Mouse (Mus musculus) lung, postnatal 36 days (tissue): ENCODE data around the gene Gstm2.
"Not testable (repeated sequence)": the region's sequence is repeated elsewhere in the genome, so short reads cannot be mapped to it uniquely, and the experiment has no call there.

Experiments used
- DNase-seq: peaks from one replicate; pipeline ENCODE4 v3.0.0; 2022; ENCODE audit warnings: mixed read lengths

The Gstm2 gene

GRCm38 (mm10) chr3:107986041-107986562 lies at the start of gene Gstm2:
Gene Gstm2 (minus strand): TSS chr3:107986453.
- peak; percentile 90 for DNase-seq

- DNase-seq: peak; percentile 42
These were observed 46.9 kb upstream of the Gstm2 start for GRCm38 (mm10) chr3:108033156-108033555.

- DNase-seq: peak; percentile 69
These were observed 45.9 kb upstream of the Gstm2 start for GRCm38 (mm10) chr3:108032113-108032512.

- no peak for DNase-seq
These were observed 42.5 kb upstream of the Gstm2 start for GRCm38 (mm10) chr3:108028641-108029365.

GRCm38 (mm10) chr3:108026597-108026996 lies 40.3 kb upstream of the Gstm2 start:
- no peak for DNase-seq

GRCm38 (mm10) chr3:108026049-108026448 lies 39.8 kb upstream of the Gstm2 start:
- no peak for DNase-seq

GRCm38 (mm10) chr3:108025318-108025717 lies 39.1 kb upstream of the Gstm2 start:
- no peak for DNase-seq

GRCm38 (mm10) chr3:108022650-108023049 lies 36.4 kb upstream of the Gstm2 start:
- DNase-seq: peak; percentile 76

GRCm38 (mm10) chr3:108020351-108021022 lies 34.2 kb upstream of the Gstm2 start:
- DNase-seq: not testable (repeated sequence)

GRCm38 (mm10) chr3:108019226-108019625 lies 33.0 kb upstream of the Gstm2 start:
- DNase-seq: not testable (repeated sequence)

- DNase-seq: peak; percentile 62
These were observed 32.1 kb upstream of the Gstm2 start for GRCm38 (mm10) chr3:108018190-108018820.

GRCm38 (mm10) chr3:108017473-108018189 lies 31.4 kb upstream of the Gstm2 start, which contains the start of gene Gstm1:
Gene Gstm1 (minus strand): TSS chr3:108017973.
- DNase-seq: peak; percentile 99

- DNase-seq: not testable (repeated sequence)
These were observed 30.2 kb upstream of the Gstm2 start for GRCm38 (mm10) chr3:108016468-108016867.

- no peak for DNase-seq
These were observed 28.7 kb upstream of the Gstm2 start for GRCm38 (mm10) chr3:108014974-108015346.

- no peak for DNase-seq
These were observed 28.1 kb upstream of the Gstm2 start for GRCm38 (mm10) chr3:108014098-108014973.

- DNase-seq: peak; percentile 90
These were observed 27.1 kb upstream of the Gstm2 start for GRCm38 (mm10) chr3:108013331-108013871.

- DNase-seq: no peak
These were observed 25.3 kb upstream of the Gstm2 start for GRCm38 (mm10) chr3:108011558-108011957.

GRCm38 (mm10) chr3:108010286-108010685 lies 24.0 kb upstream of the Gstm2 start:
- peak; percentile 61 for DNase-seq

GRCm38 (mm10) chr3:108002021-108002420 lies 15.8 kb upstream of the Gstm2 start:
- DNase-seq: peak; percentile 71

GRCm38 (mm10) chr3:107999491-107999890 lies 13.2 kb upstream of the Gstm2 start:
- peak; percentile 41 for DNase-seq

- no peak for DNase-seq
These were observed 12.3 kb upstream of the Gstm2 start for GRCm38 (mm10) chr3:107998591-107998990.
